Mouse (Mus musculus) myocyte (in vitro differentiated cells): ENCODE data around the gene Cdh6. TPM values are rescaled to one million over a fixed set of nuclear protein-coding genes. Genes with fewer than 3 reads are reported as not detected.

Experiments
- H3K27me3 ChIP-seq: one replicate; pipeline ENCODE4 v1.6.1; 2011; ENCODE audit not compliant: control insufficient read depth, insufficient read depth, insufficient read length
- H3K36me3 ChIP-seq: one replicate; pipeline ENCODE4 v1.6.1; 2011; ENCODE audit not compliant: control insufficient read depth, insufficient read depth
- H3K4me2 ChIP-seq: one replicate; pipeline ENCODE4 v1.6.1; 2011; ENCODE audit warnings: low read depth, control low read depth
- H3K4me3 ChIP-seq: one replicate; pipeline ENCODE4 v1.5.1; 2011; ENCODE audit warnings: mild to moderate bottlenecking, control low read depth, moderate library complexity
- H3K79me2 ChIP-seq: one replicate; pipeline ENCODE4 v1.6.1; 2011; ENCODE audit not compliant: control insufficient read depth, insufficient read depth
- H3ac ChIP-seq: one replicate; pipeline ENCODE4 v1.6.1; 2011; ENCODE audit not compliant: control insufficient read depth, insufficient read length
- CEBPB ChIP-seq: IDR thresholded peaks from 2 replicates; pipeline ENCODE4 v1.6.1; 2011; ENCODE audit warnings: mild to moderate bottlenecking, moderate library complexity; ENCODE audit not compliant: poor library complexity, insufficient read depth, severe bottlenecking
- E2F4 ChIP-seq: IDR thresholded peaks from one replicate; pipeline ENCODE4 v1.6.1; 2011; ENCODE audit warnings: mild to moderate bottlenecking, control low read depth, moderate library complexity; ENCODE audit not compliant: insufficient read depth
- MAX ChIP-seq: IDR thresholded peaks from one replicate; pipeline ENCODE4 v1.6.1; 2011; ENCODE audit warnings: low read depth, mild to moderate bottlenecking, control low read depth
- MYOD1 ChIP-seq, 3 experiments: IDR thresholded peaks; one replicate each; pipeline ENCODE4 v1.6.1; 2011; ENCODE audit warnings: control low read depth in 2 of 3, low read depth in 2 of 3, mild to moderate bottlenecking in 2 of 3, moderate library complexity in 1 of 3; ENCODE audit not compliant: insufficient read length in 2 of 3, control insufficient read depth in 1 of 3
- MYOG ChIP-seq, 3 experiments: IDR thresholded peaks; one replicate each; pipeline ENCODE4 v1.6.1; 2011; ENCODE audit warnings: control low read depth in 2 of 3, low read depth in 2 of 3, mild to moderate bottlenecking in 2 of 3; ENCODE audit not compliant: insufficient read length in 2 of 3, control insufficient read depth in 1 of 3, insufficient read depth in 1 of 3
- POLR2A ChIP-seq: IDR thresholded peaks from one replicate; pipeline ENCODE4 v1.6.1; 2011; ENCODE audit warnings: low read depth, mild to moderate bottlenecking, control low read depth, moderate library complexity; ENCODE audit not compliant: insufficient read length
- POLR2AphosphoS2 ChIP-seq: IDR thresholded peaks from one replicate; pipeline ENCODE4 v1.6.1; 2011; ENCODE audit warnings: low read depth, control low read depth; ENCODE audit not compliant: insufficient read length
- REST ChIP-seq: IDR thresholded peaks from one replicate; pipeline ENCODE4 v1.6.1; 2011; ENCODE audit warnings: mild to moderate bottlenecking, control low read depth, moderate library complexity; ENCODE audit not compliant: insufficient read depth, insufficient read length
- SRF ChIP-seq: IDR thresholded peaks from one replicate; pipeline ENCODE4 v1.6.1; 2011; ENCODE audit warnings: low read depth; ENCODE audit not compliant: control insufficient read depth, insufficient read length
- TCF12 ChIP-seq: IDR thresholded peaks from one replicate; pipeline ENCODE4 v1.6.1; 2011; ENCODE audit warnings: mild to moderate bottlenecking, control low read depth; ENCODE audit not compliant: poor library complexity, insufficient read depth, severe bottlenecking
- TCF3 ChIP-seq: IDR thresholded peaks from one replicate; pipeline ENCODE4 v1.6.1; 2011; ENCODE audit warnings: low read depth, control low read depth; ENCODE audit not compliant: insufficient read length
- USF1 ChIP-seq: IDR thresholded peaks from one replicate; pipeline ENCODE4 v1.6.1; 2011; ENCODE audit warnings: low read depth, mild to moderate bottlenecking, control low read depth, moderate library complexity
- polyA plus RNA-seq: library from polyadenylated mRNA; unstranded; fragments of >200 nt; fragmentation: generic; extraction: Trizol; gene quantifications from one replicate; pipeline ENCODE4 v1.2.1, GENCODE M21; 2012; ENCODE audit warnings: missing spikeins

Gene Cdh6
- polyA plus RNA-seq, 1 experiment, result 0.02 TPM

GRCm38 (mm10) chr15:13141983-13142382 is 31.5 kb downstream of the Cdh6 start:
- Histone ChIP-seq H3ac (no peak overlapping the region), H3K36me3 (no peaks in the 10 kb centered on the region), H3K4me2 (no peak overlapping the region), H3K4me3 (no peak overlapping the region), H3K79me2 (no peaks in the 10 kb centered on the region), H3K27me3 (no peaks in the 10 kb centered on the region)
- TF ChIP-seq MAX, result no peak
- no peak for TF ChIP-seq CEBPB
- no peak for TF ChIP-seq USF1
- TF ChIP-seq MYOG (IDR thresholded peaks at IDR 0.05; ENCODE audit: control insufficient read depth in 1 of 3, insufficient read depth in 1 of 3, insufficient read length in 2 of 3, low read depth in 2 of 3), result no peak
- no peak for TF ChIP-seq SRF
- no peak for TF ChIP-seq REST

- Histone ChIP-seq H3K4me2 (no peak overlapping the region), H3K4me3 (no peak overlapping the region), H3K36me3 (no peaks in the 10 kb centered on the region), H3ac (no peak overlapping the region), H3K79me2 (no peaks in the 10 kb centered on the region), H3K27me3 (no peaks in the 10 kb centered on the region)
- TF ChIP-seq USF1 (no peak), MYOG (IDR thresholded peaks at IDR 0.05; ENCODE audit: control insufficient read depth in 1 of 3, insufficient read depth in 1 of 3, insufficient read length in 2 of 3, low read depth in 2 of 3) (no peak), MAX (no peak), POLR2A (no peak), REST (no peak), TCF12 (no peak), E2F4 (no peak)
Observed at GRCm38 (mm10) chr15:13139662-13140061, 33.8 kb downstream of the Cdh6 start.

GRCm38 (mm10) chr15:13137166-13137565 is 36.3 kb downstream of the Cdh6 start:
- Histone ChIP-seq H3K79me2 (no peaks in the 10 kb centered on the region), H3ac (no peak overlapping the region), H3K4me3 (no peak overlapping the region), H3K4me2 (no peak overlapping the region), H3K27me3 (no peaks in the 10 kb centered on the region), H3K36me3 (no peaks in the 10 kb centered on the region)
- TF ChIP-seq POLR2A, result no peak
- TF ChIP-seq MYOG (IDR thresholded peaks at IDR 0.05; ENCODE audit: control insufficient read depth in 1 of 3, insufficient read depth in 1 of 3, insufficient read length in 2 of 3, low read depth in 2 of 3), result no peak
- TF ChIP-seq TCF3, result no peak

- no peaks in the 10 kb centered on the region for H3K79me2 ChIP-seq
- H3K36me3 ChIP-seq, result no peaks in the 10 kb centered on the region
- H3K27me3 ChIP-seq, result no peaks in the 10 kb centered on the region
- H3K4me3 ChIP-seq, result no peak overlapping the region
- no peak overlapping the region for H3ac ChIP-seq
- TF ChIP-seq REST, result no peak
- TF ChIP-seq MAX, result no peak
- TF ChIP-seq POLR2AphosphoS2, result no peak
- TF ChIP-seq USF1, result no peak
- no peak for TF ChIP-seq POLR2A
- TF ChIP-seq MYOD1 (IDR thresholded peaks at IDR 0.05; ENCODE audit: control insufficient read depth in 1 of 3, insufficient read length in 2 of 3, low read depth in 2 of 3), result no peak
- TF ChIP-seq MYOG (IDR thresholded peaks at IDR 0.05; ENCODE audit: control insufficient read depth in 1 of 3, insufficient read depth in 1 of 3, insufficient read length in 2 of 3, low read depth in 2 of 3), result no peak
- no peak for TF ChIP-seq SRF
- TF ChIP-seq CEBPB, result no peak
- TF ChIP-seq TCF12, result no peak
- TF ChIP-seq TCF3, result no peak
- TF ChIP-seq E2F4, result no peak
- no peak overlapping the region for H3K4me2 ChIP-seq
Observed at GRCm38 (mm10) chr15:13134086-13134485, 39.4 kb downstream of the Cdh6 start.

GRCm38 (mm10) chr15:13133370-13133769 is 40.1 kb downstream of the Cdh6 start:
- no peaks in the 10 kb centered on the region for H3K27me3 ChIP-seq
- TF ChIP-seq MYOG (IDR thresholded peaks at IDR 0.05; ENCODE audit: control insufficient read depth in 1 of 3, insufficient read depth in 1 of 3, insufficient read length in 2 of 3, low read depth in 2 of 3), result no peak
- no peak for TF ChIP-seq CEBPB
- no peak for TF ChIP-seq MAX
- TF ChIP-seq E2F4, result no peak
- no peak for TF ChIP-seq TCF12
- no peak for TF ChIP-seq POLR2A
- no peak for TF ChIP-seq MYOD1 (IDR thresholded peaks at IDR 0.05; ENCODE audit: control insufficient read depth in 1 of 3, insufficient read length in 2 of 3, low read depth in 2 of 3)
- no peak overlapping the region for H3ac ChIP-seq
- no peak overlapping the region for H3K4me3 ChIP-seq
- no peaks in the 10 kb centered on the region for H3K79me2 ChIP-seq
- no peaks in the 10 kb centered on the region for H3K36me3 ChIP-seq
- no peak overlapping the region for H3K4me2 ChIP-seq
